Mouse (Mus musculus): ENCODE data around the gene Mipep. TPM values are rescaled to one million over a fixed set of nuclear protein-coding genes. Genes with fewer than 3 reads are reported as not detected.

Gene Mipep
- polyA plus RNA-seq, 1 experiment from 2014 or later = 23.7 TPM

GRCm38 (mm10) chr14:60868325-60868724 lies 84.0 kb downstream of the Mipep start:
- Histone ChIP-seq H3K27ac (no peak overlapping the region), H3K9me3 (no peaks in the 10 kb centered on the region), H3K4me2 (no peak overlapping the region), H3K4me3 (replicated peaks) (no peak overlapping the region), H3K27me3 (no peaks in the 10 kb centered on the region; the same call in 1 of the 2 replicates), H3K36me3 (peaks cover 23% of the 10 kb centered on the region), H3K4me1 (replicated peaks) (peaks cover 43% of the 10 kb centered on the region), H3K9ac (replicated peaks) (no peak overlapping the region)
- WGBS = 37% methylated on average over 9 of the region's 9 CpGs
- no peak for ATAC-seq (ENCODE audit: insufficient number of reproducible peaks, insufficient read depth, low FRiP score, low TSS enrichment, low read depth)

GRCm38 (mm10) chr14:60871831-60872230 lies 87.5 kb downstream of the Mipep start:
- Histone ChIP-seq H3K4me3 (replicated peaks) (no peak overlapping the region), H3K9me3 (no peaks in the 10 kb centered on the region), H3K4me1 (replicated peaks) (peaks cover 32% of the 10 kb centered on the region), H3K4me2 (no peak overlapping the region), H3K27me3 (no peaks in the 10 kb centered on the region; the same call in 1 of the 2 replicates), H3K36me3 (peaks cover 29% of the 10 kb centered on the region), H3K27ac (no peak overlapping the region), H3K9ac (replicated peaks) (no peak overlapping the region)
- 90% methylated on average over 8 of the region's 8 CpGs for WGBS
- no peak for ATAC-seq (ENCODE audit: insufficient number of reproducible peaks, insufficient read depth, low FRiP score, low TSS enrichment, low read depth)

- H3K4me3 ChIP-seq (replicated peaks) = no peak overlapping the region
- H3K4me2 ChIP-seq = no peak overlapping the region
- H3K9ac ChIP-seq (replicated peaks) = no peak overlapping the region
- no peaks in the 10 kb centered on the region for H3K27me3 ChIP-seq
- no peak overlapping the region for H3K27ac ChIP-seq
- peaks cover 7% of the 10 kb centered on the region for H3K9me3 ChIP-seq
- 76% methylated on average over 5 of the region's 5 CpGs for WGBS
- H3K4me1 ChIP-seq (replicated peaks) = no peaks in the 10 kb centered on the region
- H3K36me3 ChIP-seq = peaks cover 8% of the 10 kb centered on the region
- no peak for ATAC-seq (ENCODE audit: insufficient number of reproducible peaks, insufficient read depth, low FRiP score, low TSS enrichment, low read depth)
These were observed 97.7 kb downstream of the Mipep start for GRCm38 (mm10) chr14:60882106-60882505.

GRCm38 (mm10) chr14:60882681-60883080 lies 98.3 kb downstream of the Mipep start:
- Histone ChIP-seq H3K4me3 (replicated peaks) (no peak overlapping the region), H3K9me3 (peaks cover 7% of the 10 kb centered on the region), H3K27ac (no peak overlapping the region), H3K4me2 (no peak overlapping the region), H3K27me3 (no peaks in the 10 kb centered on the region), H3K9ac (replicated peaks) (no peak overlapping the region), H3K4me1 (replicated peaks) (no peaks in the 10 kb centered on the region), H3K36me3 (peaks cover 8% of the 10 kb centered on the region)
- 53% methylated on average over 4 of the region's 4 CpGs for WGBS
- no peak for ATAC-seq (ENCODE audit: insufficient number of reproducible peaks, insufficient read depth, low FRiP score, low TSS enrichment, low read depth)

- Histone ChIP-seq H3K4me3 (replicated peaks) (no peak overlapping the region), H3K27me3 (no peaks in the 10 kb centered on the region), H3K9ac (replicated peaks) (no peak overlapping the region), H3K27ac (no peak overlapping the region), H3K36me3 (peaks cover 8% of the 10 kb centered on the region), H3K4me2 (no peak overlapping the region), H3K4me1 (replicated peaks) (no peaks in the 10 kb centered on the region), H3K9me3 (peaks cover 7% of the 10 kb centered on the region)
- ATAC-seq (ENCODE audit: insufficient number of reproducible peaks, insufficient read depth, low FRiP score, low TSS enrichment, low read depth) = no peak
- 35% methylated on average over 6 of the region's 6 CpGs for WGBS
These were observed 101.1 kb downstream of the Mipep start for GRCm38 (mm10) chr14:60885361-60885950.

- no peaks in the 10 kb centered on the region for H3K36me3 ChIP-seq
- no peak overlapping the region for H3K9ac ChIP-seq (replicated peaks)
- peaks cover 8% of the 10 kb centered on the region for H3K4me1 ChIP-seq (replicated peaks)
- H3K4me2 ChIP-seq = no peak overlapping the region
- ATAC-seq (ENCODE audit: insufficient number of reproducible peaks, insufficient read depth, low FRiP score, low TSS enrichment, low read depth) = no peak
- no peak overlapping the region for H3K27ac ChIP-seq
- H3K9me3 ChIP-seq = no peaks in the 10 kb centered on the region
- 90% methylated on average over 10 of the region's 10 CpGs for WGBS
- no peak overlapping the region for H3K4me3 ChIP-seq (replicated peaks)
- H3K27me3 ChIP-seq = no peaks in the 10 kb centered on the region
These were observed 109.5 kb downstream of the Mipep start for GRCm38 (mm10) chr14:60893882-60894281.

GRCm38 (mm10) chr14:60895172-60896000 lies 111.0 kb downstream of the Mipep start:
- no peak overlapping the region for H3K9ac ChIP-seq (replicated peaks)
- H3K9me3 ChIP-seq = no peaks in the 10 kb centered on the region
- ATAC-seq (ENCODE audit: insufficient number of reproducible peaks, insufficient read depth, low FRiP score, low TSS enrichment, low read depth) = no peak
- H3K4me1 ChIP-seq (replicated peaks) = peaks cover 8% of the 10 kb centered on the region
- H3K36me3 ChIP-seq = no peaks in the 10 kb centered on the region
- H3K4me3 ChIP-seq (replicated peaks) = no peak overlapping the region
- no peak overlapping the region for H3K4me2 ChIP-seq
- no peaks in the 10 kb centered on the region for H3K27me3 ChIP-seq
- 66% methylated on average over 19 of the region's 19 CpGs for WGBS
- 0 out of 2 replicates have a peak overlapping the region, but pooled peaks have one; percentile 8 for H3K27ac ChIP-seq

GRCm38 (mm10) chr14:60898086-60898667 lies 113.8 kb downstream of the Mipep start:
- Histone ChIP-seq H3K9me3 (no peaks in the 10 kb centered on the region), H3K4me1 (replicated peaks) (peaks cover 8% of the 10 kb centered on the region; the same call in 1 of the 2 replicates), H3K27me3 (no peaks in the 10 kb centered on the region), H3K36me3 (no peaks in the 10 kb centered on the region), H3K9ac (replicated peaks) (no peak overlapping the region), H3K4me3 (replicated peaks) (no peak overlapping the region), H3K4me2 (no peak overlapping the region), H3K27ac (no peak overlapping the region)
- ATAC-seq (ENCODE audit: insufficient number of reproducible peaks, insufficient read depth, low FRiP score, low TSS enrichment, low read depth) = no peak
- 76% methylated on average over 5 of the region's 5 CpGs for WGBS

- no peak overlapping the region for H3K9ac ChIP-seq (replicated peaks)
- 30% methylated on average over 4 of the region's 4 CpGs for WGBS
- H3K27ac ChIP-seq = no peak overlapping the region
- no peak overlapping the region for H3K4me2 ChIP-seq
- H3K9me3 ChIP-seq = no peaks in the 10 kb centered on the region
- peaks cover 9% of the 10 kb centered on the region; the same call in 1 of the 2 replicates for H3K36me3 ChIP-seq
- no peaks in the 10 kb centered on the region for H3K4me1 ChIP-seq (replicated peaks)
- no peaks in the 10 kb centered on the region for H3K27me3 ChIP-seq
- no peak overlapping the region for H3K4me3 ChIP-seq (replicated peaks)
- no peak for ATAC-seq (ENCODE audit: insufficient number of reproducible peaks, insufficient read depth, low FRiP score, low TSS enrichment, low read depth)
These were observed 120.1 kb downstream of the Mipep start for GRCm38 (mm10) chr14:60904501-60904900.

GRCm38 (mm10) chr14:60906421-60907374 lies 122.3 kb downstream of the Mipep start:
- WGBS = 85% methylated on average over 10 of the region's 10 CpGs

More at GRCm38 (mm10) chr14:60906421-60907374, 122.3 kb downstream of the Mipep start:
- no peaks in the 10 kb centered on the region for H3K4me1 ChIP-seq (replicated peaks)
- no peak overlapping the region for H3K4me2 ChIP-seq
- no peak overlapping the region for H3K4me3 ChIP-seq (replicated peaks)
- no peaks in the 10 kb centered on the region for H3K9me3 ChIP-seq
- H3K9ac ChIP-seq (replicated peaks) = no peak overlapping the region
- H3K36me3 ChIP-seq = peaks cover 9% of the 10 kb centered on the region; the same call in 1 of the 2 replicates
- no peaks in the 10 kb centered on the region for H3K27me3 ChIP-seq
- ATAC-seq (ENCODE audit: insufficient number of reproducible peaks, insufficient read depth, low FRiP score, low TSS enrichment, low read depth) = no peak
- no peak overlapping the region for H3K27ac ChIP-seq
